ENCODE assay signal across 7 mouse cellular contexts in genomic region chr13:41486606-41487408, GRCm38 (mm10). TPM values are rescaled to one million over a fixed set of nuclear protein-coding genes. Genes with fewer than 3 reads are reported as not detected.
DNase-seq lines count a peak whose midpoint lies in the region; ATAC-seq lines count a peak whose summit lies in the region.

Gene Nedd9, minus strand, starts transcription at chr13:41487362.

- no peaks in the 10 kb centered on the region for H3K27me3 ChIP-seq in forebrain, embryonic 16.5 days (replicated peaks; ENCODE audit: control insufficient read depth, insufficient read depth, low read length)
- no peaks in the 10 kb centered on the region for H3K27me3 ChIP-seq in limb, embryonic 15.5 days
- H3K27me3 ChIP-seq in midbrain, embryonic 16.5 days (ENCODE audit: control insufficient read depth, insufficient read depth, low read depth, low read length): no peaks in the 10 kb centered on the region

- H3K4me2 ChIP-seq in forebrain, embryonic 16.5 days (ENCODE audit: low read length): no peak within 1 kb of the TSS
- no peak within 1 kb of the TSS for H3K4me2 ChIP-seq in limb, embryonic 15.5 days
- H3K4me2 ChIP-seq in midbrain, embryonic 16.5 days (ENCODE audit: low read length): no peak within 1 kb of the TSS

- H3K9me3 ChIP-seq in forebrain, embryonic 16.5 days (ENCODE audit: control insufficient read depth, low read length): no peaks in the 10 kb centered on the region
- no peaks in the 10 kb centered on the region for H3K9me3 ChIP-seq in limb, embryonic 15.5 days
- H3K9me3 ChIP-seq in midbrain, embryonic 16.5 days (replicated peaks; ENCODE audit: control insufficient read depth, low read length, poor library complexity, severe bottlenecking): no peaks in the 10 kb centered on the region

- DNase-seq in adrenal gland, postnatal 4 days (ENCODE audit: low spot score in 2 of 2): no peak
- peak; percentile 93 for DNase-seq in induced T-regulatory cell, adult 2 months (ENCODE audit: low read depth)
- peak; percentile 86 for DNase-seq in thymus, postnatal 25 days
- no peak for DNase-seq in embryo, embryonic 9.5 days (ENCODE audit: extremely low spot score)

- no peak within 1 kb of the TSS for H3K27ac ChIP-seq in forebrain, embryonic 16.5 days (ENCODE audit: low read length)
- no peak within 1 kb of the TSS for H3K27ac ChIP-seq in limb, embryonic 15.5 days
- no peak within 1 kb of the TSS for H3K27ac ChIP-seq in midbrain, embryonic 16.5 days (ENCODE audit: low read length)

- no peak within 1 kb of the TSS for H3K9ac ChIP-seq in forebrain, embryonic 16.5 days (replicated peaks; ENCODE audit: low read depth, low read length)
- H3K9ac ChIP-seq in limb, embryonic 15.5 days: no peak within 1 kb of the TSS
- H3K9ac ChIP-seq in midbrain, embryonic 16.5 days (ENCODE audit: low read depth, low read length): no peak within 1 kb of the TSS

- no peak for ATAC-seq in forebrain, embryonic 16.5 days
- no peak for ATAC-seq in limb, embryonic 15.5 days (ENCODE audit: insufficient number of reproducible peaks, low FRiP score, low TSS enrichment, low read depth)
- no peak for ATAC-seq in midbrain, embryonic 16.5 days

- H3K36me3 ChIP-seq in forebrain, embryonic 16.5 days (ENCODE audit: control insufficient read depth, insufficient read depth): no peaks in the 10 kb centered on the region
- H3K36me3 ChIP-seq in limb, embryonic 15.5 days: no peaks in the 10 kb centered on the region
- no peaks in the 10 kb centered on the region for H3K36me3 ChIP-seq in midbrain, embryonic 16.5 days (ENCODE audit: control insufficient read depth, insufficient read depth, low read length)

- H3K4me1 ChIP-seq in forebrain, embryonic 16.5 days (replicated peaks; ENCODE audit: control insufficient read depth, insufficient read depth, low read length): 0 out of 2 replicates have a peak, but pooled peaks cover 3% of the 10 kb centered on the region
- H3K4me1 ChIP-seq in limb, embryonic 15.5 days: peaks cover 9% of the 10 kb centered on the region
- H3K4me1 ChIP-seq in midbrain, embryonic 16.5 days (ENCODE audit: control insufficient read depth, insufficient read depth, low read length): no peaks in the 10 kb centered on the region

- 82% methylated on average over 15 of the region's 15 CpGs for WGBS in forebrain, embryonic 16.5 days
- 48% methylated on average over 15 of the region's 15 CpGs for WGBS in limb, embryonic 15.5 days
- WGBS in midbrain, embryonic 16.5 days: 79% methylated on average over 15 of the region's 15 CpGs

- no peak within 1 kb of the TSS for H3K4me3 ChIP-seq in forebrain, embryonic 16.5 days (replicated peaks; ENCODE audit: low read length)
- no peak within 1 kb of the TSS for H3K4me3 ChIP-seq in limb, embryonic 15.5 days
- H3K4me3 ChIP-seq in midbrain, embryonic 16.5 days (ENCODE audit: low read depth, low read length): no peak within 1 kb of the TSS

RNA-seq across cellular contexts. Expression of gene Nedd9, which starts in this region (rescaled TPM):
- 10 to 100 TPM; 31.6 to 37.2 TPM for total RNA-seq in adrenal gland, postnatal 4 days (2021)
- 23.0 and 26.4 TPM in 2 replicates for polyA plus RNA-seq in forebrain, embryonic 16.5 days (2015; fragmentation: Nextera tagmentation; extraction: Ambion mirVana)
- polyA plus RNA-seq in limb, embryonic 15.5 days (2015; fragmentation: Nextera tagmentation; extraction: Ambion mirVana): 35.1 and 40.1 TPM in 2 replicates
- 10.9 and 12.8 TPM in 2 replicates for polyA plus RNA-seq in midbrain, embryonic 16.5 days (2015; fragmentation: Nextera tagmentation; extraction: Ambion mirVana)

Comparison
In these comparisons a context has a peak if more than half of its experiments do, and no peak if none do; other contexts are left out.
1. DNase-seq: peak in induced T-regulatory cell, adult 2 months (single experiment) and thymus, postnatal 25 days (single experiment); none in adrenal gland, postnatal 4 days (0 of 2) and embryo, embryonic 9.5 days (single experiment).